Mouse (Mus musculus) embryo, embryonic 9.5 days (tissue): ENCODE results near the gene Bscl2.
"Not testable (repeated sequence)": the region's sequence is repeated elsewhere in the genome, so short reads cannot be mapped to it uniquely, and the experiment has no call there.

Experiments
- DNase-seq: peaks from one replicate; pipeline ENCODE4 v3.0.0-alpha.2; 2017; ENCODE audit errors: extremely low spot score

The Bscl2 gene

GRCm38 (mm10) chr19:8830664-8831063 lies 6.6 kb upstream of the Bscl2 start:
- no peak for DNase-seq

GRCm38 (mm10) chr19:8831262-8831661 lies 6.0 kb upstream of the Bscl2 start:
- DNase-seq: no peak

GRCm38 (mm10) chr19:8832971-8833370 lies 4.3 kb upstream of the Bscl2 start:
- DNase-seq: no peak

GRCm38 (mm10) chr19:8836327-8836726 lies 940 bp upstream of the Bscl2 start:
- DNase-seq: not testable (repeated sequence)

GRCm38 (mm10) chr19:8838041-8838730 lies 919 bp downstream of the Bscl2 start:
- DNase-seq: peak; percentile 42

- DNase-seq: peak; percentile 65
Observed at GRCm38 (mm10) chr19:8839103-8839907, 2.0 kb downstream of the Bscl2 start, which contains the start of gene Gng3. Gene Gng3 (minus strand): TSS chr19:8839194.

- DNase-seq: peak; percentile 63
Observed at GRCm38 (mm10) chr19:8839908-8840791, 2.9 kb downstream of the Bscl2 start.

- DNase-seq: no peak
Observed at GRCm38 (mm10) chr19:8841012-8841411, 3.7 kb downstream of the Bscl2 start.

GRCm38 (mm10) chr19:8842961-8843360 lies 5.7 kb downstream of the Bscl2 start:
- no peak for DNase-seq

- DNase-seq: peak; percentile 63
Observed at GRCm38 (mm10) chr19:8844371-8845129, 7.3 kb downstream of the Bscl2 start.

GRCm38 (mm10) chr19:8848356-8848755 lies 11.1 kb downstream of the Bscl2 start:
- DNase-seq: no peak

- peak; percentile 44 for DNase-seq
Observed at GRCm38 (mm10) chr19:8850402-8850901, 13.2 kb downstream of the Bscl2 start, which contains the start of gene Lrrn4cl. Gene Lrrn4cl (plus strand): TSS chr19:8850768.

GRCm38 (mm10) chr19:8851639-8852038 lies 14.4 kb downstream of the Bscl2 start:
- no peak for DNase-seq

GRCm38 (mm10) chr19:8852236-8852928 lies 15.1 kb downstream of the Bscl2 start:
- DNase-seq: no peak

GRCm38 (mm10) chr19:8853117-8853516 lies 15.8 kb downstream of the Bscl2 start:
- no peak for DNase-seq

GRCm38 (mm10) chr19:8857689-8858088 lies 20.4 kb downstream of the Bscl2 start:
- DNase-seq: peak; percentile 21

- DNase-seq: no peak
Observed at GRCm38 (mm10) chr19:8859018-8859417, 21.8 kb downstream of the Bscl2 start.

GRCm38 (mm10) chr19:8864265-8864664 lies 27.0 kb downstream of the Bscl2 start:
- DNase-seq: no peak

GRCm38 (mm10) chr19:8870381-8870780 lies 33.1 kb downstream of the Bscl2 start:
- DNase-seq: not testable (repeated sequence)

GRCm38 (mm10) chr19:8870838-8871237 lies 33.6 kb downstream of the Bscl2 start:
- no peak for DNase-seq
